Mouse (Mus musculus): ENCODE measurements around the gene Adamts18. TPM values are rescaled to one million over a fixed set of nuclear protein-coding genes. Genes with fewer than 3 reads are reported as not detected.

The Adamts18 gene
- polyA plus RNA-seq, 2 experiments = 2.7 to 3.1 TPM

DNA sequence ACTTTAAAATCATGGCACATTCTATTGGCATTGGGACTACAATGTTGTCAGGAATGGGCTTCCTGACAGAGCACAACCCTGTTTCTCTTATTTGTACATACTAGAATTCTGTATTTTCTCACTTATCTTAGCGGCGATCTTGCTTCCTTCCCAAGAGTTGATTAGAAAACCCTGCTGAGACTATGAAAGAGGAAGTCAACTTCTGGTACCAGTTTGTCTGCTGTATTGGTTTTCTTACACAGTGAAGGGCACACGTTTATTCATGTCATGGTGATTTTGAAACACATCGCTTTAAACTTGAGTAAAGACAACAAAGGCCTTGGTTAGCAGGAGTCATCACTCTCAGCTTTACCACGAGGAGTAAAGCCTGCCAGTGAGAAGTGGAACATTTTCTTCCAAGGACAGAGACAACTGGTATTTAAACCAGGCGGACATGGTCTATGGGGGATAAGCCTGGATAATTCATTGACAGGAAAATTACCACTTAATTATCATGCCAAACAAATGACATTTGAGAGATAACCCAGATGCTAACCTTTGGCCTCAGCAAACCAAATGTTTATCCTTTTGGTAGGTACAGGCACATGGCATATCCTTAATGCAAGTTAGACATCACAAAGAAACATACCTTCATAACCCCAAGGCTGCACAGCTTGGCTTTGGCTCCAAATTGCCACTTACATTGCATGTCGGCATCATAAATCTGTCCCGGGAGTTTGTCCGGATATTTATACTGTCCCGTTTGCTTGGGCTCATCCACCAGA is 84.8 kb downstream of the Adamts18 start:
- ATAC-seq (ENCODE audit: low FRiP score, low read depth) = no peak
- Histone ChIP-seq H3K27ac (replicated peaks; ENCODE audit: low read depth, low read length) (no peak overlapping the region), H3K36me3 (ENCODE audit: control insufficient read depth, insufficient read depth, low read length) (no peaks in the 10 kb centered on the region), H3K4me2 (replicated peaks; ENCODE audit: low read depth, low read length, severe bottlenecking) (no peak overlapping the region), H3K9me3 (ENCODE audit: control insufficient read depth, low read length) (no peaks in the 10 kb centered on the region), H3K4me1 (ENCODE audit: control insufficient read depth, insufficient read depth, low read length) (no peaks in the 10 kb centered on the region), H3K27me3 (ENCODE audit: control insufficient read depth, insufficient read depth, low read length) (no peaks in the 10 kb centered on the region), H3K4me3 (replicated peaks; ENCODE audit: low read length) (no peak overlapping the region), H3K9ac (ENCODE audit: low read depth, low read length, severe bottlenecking) (no peak overlapping the region)
- no peak for TF ChIP-seq POLR2A (IDR thresholded peaks at IDR 0.05; ENCODE audit: borderline replicate concordance, extremely low read depth, insufficient read depth, insufficient read length)
- 40% methylated on average over 10 of the region's 10 CpGs for WGBS
- no peak for DNase-seq (ENCODE audit: low spot score)

GRCm38 (mm10) chr8:113762101-113762500 is 86.4 kb downstream of the Adamts18 start:
- DNase-seq (ENCODE audit: low spot score) (no peak), ATAC-seq (ENCODE audit: low FRiP score, low read depth) (no peak)
- TF ChIP-seq POLR2A (IDR thresholded peaks at IDR 0.05; ENCODE audit: borderline replicate concordance, extremely low read depth, insufficient read depth, insufficient read length) = no peak
- H3K36me3 ChIP-seq (ENCODE audit: control insufficient read depth, insufficient read depth, low read length) = no peaks in the 10 kb centered on the region
- no peaks in the 10 kb centered on the region for H3K27me3 ChIP-seq (ENCODE audit: control insufficient read depth, insufficient read depth, low read length)
- no peak overlapping the region for H3K4me3 ChIP-seq (replicated peaks; ENCODE audit: low read length)
- H3K4me1 ChIP-seq (ENCODE audit: control insufficient read depth, insufficient read depth, low read length) = no peaks in the 10 kb centered on the region
- no peak overlapping the region for H3K4me2 ChIP-seq (replicated peaks; ENCODE audit: low read depth, low read length, severe bottlenecking)
- no peak overlapping the region for H3K27ac ChIP-seq (replicated peaks; ENCODE audit: low read depth, low read length)
- 36% methylated on average over 6 of the region's 6 CpGs for WGBS
- no peaks in the 10 kb centered on the region for H3K9me3 ChIP-seq (ENCODE audit: control insufficient read depth, low read length)
- no peak overlapping the region for H3K9ac ChIP-seq (ENCODE audit: low read depth, low read length, severe bottlenecking)

GRCm38 (mm10) chr8:113755866-113756265 is 92.7 kb downstream of the Adamts18 start:
- H3K27me3 ChIP-seq (ENCODE audit: control insufficient read depth, insufficient read depth, low read length) = no peaks in the 10 kb centered on the region
- DNase-seq (ENCODE audit: low spot score) (no peak), ATAC-seq (ENCODE audit: low FRiP score, low read depth) (no peak)
- H3K4me1 ChIP-seq (ENCODE audit: control insufficient read depth, insufficient read depth, low read length) = no peaks in the 10 kb centered on the region
- H3K4me3 ChIP-seq (replicated peaks; ENCODE audit: low read length) = no peak overlapping the region
- H3K36me3 ChIP-seq (ENCODE audit: control insufficient read depth, insufficient read depth, low read length) = no peaks in the 10 kb centered on the region
- TF ChIP-seq POLR2A (IDR thresholded peaks at IDR 0.05; ENCODE audit: borderline replicate concordance, extremely low read depth, insufficient read depth, insufficient read length) = no peak
- no peak overlapping the region for H3K27ac ChIP-seq (replicated peaks; ENCODE audit: low read depth, low read length)
- H3K4me2 ChIP-seq (replicated peaks; ENCODE audit: low read depth, low read length, severe bottlenecking) = no peak overlapping the region
- no peak overlapping the region for H3K9ac ChIP-seq (ENCODE audit: low read depth, low read length, severe bottlenecking)
- 43% methylated on average over 5 of the region's 5 CpGs for WGBS
- no peaks in the 10 kb centered on the region for H3K9me3 ChIP-seq (ENCODE audit: control insufficient read depth, low read length)

DNA sequence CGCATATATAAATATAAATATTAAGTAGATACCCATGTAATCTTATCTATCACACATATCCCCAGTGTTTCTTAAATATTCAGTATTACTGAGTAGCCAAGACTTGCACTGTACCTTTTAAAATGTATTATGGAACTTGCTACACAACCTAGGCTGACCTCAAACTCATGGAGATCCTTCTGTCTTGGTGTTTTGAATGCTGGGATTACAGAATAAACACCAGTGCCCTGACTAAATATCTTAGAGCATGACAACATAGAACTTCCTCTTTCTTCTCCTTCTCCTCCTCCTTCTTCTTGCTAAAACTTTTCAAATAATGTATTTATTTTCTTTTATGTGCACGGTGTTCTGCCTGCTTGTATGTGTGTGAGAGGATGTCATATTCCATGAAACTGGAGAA is 95.4 kb downstream of the Adamts18 start:
- no peak for DNase-seq (ENCODE audit: low spot score)
- H3K36me3 ChIP-seq (ENCODE audit: control insufficient read depth, insufficient read depth, low read length) = no peaks in the 10 kb centered on the region
- TF ChIP-seq POLR2A (IDR thresholded peaks at IDR 0.05; ENCODE audit: borderline replicate concordance, extremely low read depth, insufficient read depth, insufficient read length) = no peak
- H3K9ac ChIP-seq (ENCODE audit: low read depth, low read length, severe bottlenecking) = no peak overlapping the region
- no peak overlapping the region for H3K27ac ChIP-seq (replicated peaks; ENCODE audit: low read depth, low read length)
- H3K27me3 ChIP-seq (ENCODE audit: control insufficient read depth, insufficient read depth, low read length) = no peaks in the 10 kb centered on the region
- H3K4me1 ChIP-seq (ENCODE audit: control insufficient read depth, insufficient read depth, low read length) = no peaks in the 10 kb centered on the region
- no peaks in the 10 kb centered on the region for H3K9me3 ChIP-seq (ENCODE audit: control insufficient read depth, low read length)
- H3K4me2 ChIP-seq (replicated peaks; ENCODE audit: low read depth, low read length, severe bottlenecking) = no peak overlapping the region
- WGBS = 89% methylated on average over 2 of the region's 2 CpGs
- no peak overlapping the region for H3K4me3 ChIP-seq (replicated peaks; ENCODE audit: low read length)
- no peak for ATAC-seq (ENCODE audit: low FRiP score, low read depth)

DNA sequence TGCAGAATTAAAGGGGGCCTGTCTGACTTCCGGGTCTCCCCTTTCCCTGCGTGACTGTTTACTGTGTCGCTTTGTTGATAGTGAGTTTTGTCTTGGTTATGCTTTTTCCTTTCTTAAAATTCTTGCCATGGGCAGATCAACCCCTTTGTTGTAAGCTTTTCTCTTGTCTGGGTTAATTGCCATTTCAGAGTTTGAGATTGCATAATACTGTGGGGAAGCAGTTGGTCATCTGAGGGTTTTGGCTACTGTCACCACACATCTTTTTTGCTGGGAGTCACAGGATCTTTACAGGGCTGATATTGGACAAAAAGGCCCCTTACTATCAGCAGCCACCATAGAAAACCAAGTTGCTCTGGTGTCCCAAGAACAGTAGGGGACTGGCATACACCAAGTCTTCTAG is 96.2 kb downstream of the Adamts18 start:
- H3K27ac ChIP-seq (replicated peaks; ENCODE audit: low read depth, low read length) = no peak overlapping the region
- no peaks in the 10 kb centered on the region for H3K9me3 ChIP-seq (ENCODE audit: control insufficient read depth, low read length)
- ATAC-seq (ENCODE audit: low FRiP score, low read depth) (no peak), DNase-seq (ENCODE audit: low spot score) (no peak)
- 90% methylated on average over 3 of the region's 3 CpGs for WGBS
- H3K4me2 ChIP-seq (replicated peaks; ENCODE audit: low read depth, low read length, severe bottlenecking) = no peak overlapping the region
- H3K4me3 ChIP-seq (replicated peaks; ENCODE audit: low read length) = no peak overlapping the region
- TF ChIP-seq POLR2A (IDR thresholded peaks at IDR 0.05; ENCODE audit: borderline replicate concordance, extremely low read depth, insufficient read depth, insufficient read length) = no peak
- H3K9ac ChIP-seq (ENCODE audit: low read depth, low read length, severe bottlenecking) = no peak overlapping the region
- H3K27me3 ChIP-seq (ENCODE audit: control insufficient read depth, insufficient read depth, low read length) = no peaks in the 10 kb centered on the region
- no peaks in the 10 kb centered on the region for H3K36me3 ChIP-seq (ENCODE audit: control insufficient read depth, insufficient read depth, low read length)
- H3K4me1 ChIP-seq (ENCODE audit: control insufficient read depth, insufficient read depth, low read length) = no peaks in the 10 kb centered on the region
